Comparison of ENCODE assay signal across 8 mouse cellular contexts in the genomic region with DNA sequence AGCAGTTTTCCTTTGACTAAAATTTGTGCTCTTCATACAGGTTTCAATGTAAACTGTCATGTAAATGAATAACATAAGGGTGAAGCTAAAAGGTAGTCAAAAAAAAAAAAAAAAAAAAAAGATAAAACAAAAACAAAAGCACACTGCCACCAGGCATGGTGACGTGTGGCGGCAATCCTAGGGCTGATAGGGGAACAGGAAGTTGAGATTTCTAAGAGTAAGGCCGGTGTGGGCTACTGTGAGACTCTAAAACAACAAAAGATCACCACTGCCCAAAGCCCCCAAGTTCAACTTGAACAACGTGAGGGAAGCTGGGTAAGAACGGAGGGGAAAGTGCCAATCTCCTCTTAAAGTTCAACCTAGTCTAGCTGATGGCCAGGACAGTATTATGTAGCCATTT. TPM values are rescaled to one million over a fixed set of nuclear protein-coding genes. Genes with fewer than 3 reads are reported as not detected.
DNase-seq lines count a peak whose midpoint lies in the region; ATAC-seq lines count a peak whose summit lies in the region.

No protein-coding gene starts in this region.

- peaks cover 38% of the 10 kb centered on the region for H3K36me3 ChIP-seq in heart, embryonic 14.5 days (ENCODE audit: control insufficient read depth, insufficient read depth, low read length)
- H3K36me3 ChIP-seq in liver, embryonic 12.5 days: peaks cover 23% of the 10 kb centered on the region

- no peaks in the 10 kb centered on the region for H3K9me3 ChIP-seq in heart, embryonic 14.5 days (ENCODE audit: control insufficient read depth, low read length)
- no peaks in the 10 kb centered on the region for H3K9me3 ChIP-seq in liver, embryonic 12.5 days (replicated peaks)

- 22% methylated on average over 5 of the region's 5 CpGs for WGBS in heart, embryonic 14.5 days
- WGBS in liver, embryonic 12.5 days (ENCODE audit: insufficient replicate concordance): 24% methylated on average over 5 of the region's 5 CpGs

- H3K9ac ChIP-seq in heart, embryonic 14.5 days (ENCODE audit: low read length): peak overlapping the region; percentile 88
- H3K9ac ChIP-seq in liver, embryonic 12.5 days: no peak overlapping the region

- H3K4me1 ChIP-seq in heart, embryonic 14.5 days (ENCODE audit: control insufficient read depth in 2 of 2, insufficient read depth in 2 of 2, low read length in 2 of 2): peaks cover 4 to 42% of the 10 kb centered on the region in 2 experiments
- H3K4me1 ChIP-seq in liver, embryonic 12.5 days: peaks cover 29% of the 10 kb centered on the region

- intact Hi-C loops in heart, postnatal 14 days (cut with DNase I): no loop called here

- no peak for DNase-seq in heart, postnatal 14 days
- DNase-seq in thymus, postnatal 0 days (ENCODE audit: low spot score): peak; percentile 25
- no peak for DNase-seq in thymus, postnatal 14 days
- no peak for DNase-seq in spleen, postnatal 4 days (ENCODE audit: low spot score in 2 of 2)
- no peak for DNase-seq in lung, adult 18-20 months

- H3K4me2 ChIP-seq in heart, embryonic 14.5 days (ENCODE audit: low read length): peak overlapping the region; percentile 74
- 0 out of 2 replicates have a peak overlapping the region, but pooled peaks have one; percentile 7 for H3K4me2 ChIP-seq in liver, embryonic 12.5 days

- H3K4me3 ChIP-seq in heart, embryonic 14.5 days (ENCODE audit: control insufficient read depth in 1 of 2, insufficient read depth in 1 of 2, low read depth in 1 of 2, low read length in 2 of 2): peak overlapping the region; percentile 34 to 70
- no peak overlapping the region for H3K4me3 ChIP-seq in liver, embryonic 12.5 days

- no peaks in the 10 kb centered on the region for H3K27me3 ChIP-seq in heart, embryonic 14.5 days (ENCODE audit: control insufficient read depth, insufficient read depth, low read length)
- H3K27me3 ChIP-seq in liver, embryonic 12.5 days (replicated peaks): no peaks in the 10 kb centered on the region

- H3K27ac ChIP-seq in heart, embryonic 14.5 days (replicated peaks in 1 of 2; ENCODE audit: control insufficient read depth in 1 of 2, insufficient read depth in 1 of 2, low read depth in 2 of 2, low read length in 2 of 2): peak overlapping the region; percentile 92 to 95
- no peak overlapping the region for H3K27ac ChIP-seq in liver, embryonic 12.5 days

- no peak for ATAC-seq in heart, embryonic 14.5 days (ENCODE audit: insufficient number of reproducible peaks, insufficient read depth, low FRiP score, low read depth)
- ATAC-seq in liver, embryonic 12.5 days: no peak
- ATAC-seq in megakaryocyte-erythroid progenitor cell, adult 5-6 weeks (replicated peaks; ENCODE audit: low FRiP score, low TSS enrichment, poor library complexity, severe bottlenecking): no peak

RNA-seq across cellular contexts. Expression of a gene that starts 3.0 kb away (rescaled TPM):
- polyA plus RNA-seq in heart, embryonic 14.5 days (2014; fragmentation: Nextera tagmentation; extraction: Ambion mirVana): 6.7 and 7.6 TPM in 2 replicates
- 1 to 10 TPM; 5.1 to 6.6 TPM for total RNA-seq in heart, postnatal 14 days (2021)
- 5.1 and 5.3 TPM in 2 replicates for polyA plus RNA-seq in thymus, postnatal 0 days (2015; fragmentation: Nextera tagmentation; extraction: Ambion mirVana)
- 2.4 and 2.8 TPM in 2 replicates for polyA plus RNA-seq in liver, embryonic 12.5 days (2016; fragmentation: Nextera tagmentation; extraction: Ambion mirVana)
- total RNA-seq in megakaryocyte-erythroid progenitor cell, adult 5-6 weeks (2014; fragmentation: Nextera tagmentation): 3.4 and 4.3 TPM in 2 replicates
- total RNA-seq in megakaryocyte-erythroid progenitor cell, adult 5-6 weeks (2017): 21.0 and 35.9 TPM in 2 replicates

RNA-seq across cellular contexts. Expression of a gene that starts 3.2 kb away (rescaled TPM):
- 1,858 and 1,900 TPM in 2 replicates for polyA plus RNA-seq in heart, embryonic 14.5 days (2014; fragmentation: Nextera tagmentation; extraction: Ambion mirVana)
- total RNA-seq in heart, postnatal 14 days (2021): 1,000 to 10,000 TPM; 2,179 to 2,226 TPM
- polyA plus RNA-seq in thymus, postnatal 0 days (2015; fragmentation: Nextera tagmentation; extraction: Ambion mirVana): 462 and 482 TPM in 2 replicates
- 164 and 170 TPM in 2 replicates for polyA plus RNA-seq in liver, embryonic 12.5 days (2016; fragmentation: Nextera tagmentation; extraction: Ambion mirVana)
- 83.2 and 150 TPM in 2 replicates for total RNA-seq in megakaryocyte-erythroid progenitor cell, adult 5-6 weeks (2014; fragmentation: Nextera tagmentation)
- 78.4 and 78.9 TPM in 2 replicates for total RNA-seq in megakaryocyte-erythroid progenitor cell, adult 5-6 weeks (2017)
